Mouse (Mus musculus): Measurements from ENCODE around the gene Pcgf5. TPM values are rescaled to one million over a fixed set of nuclear protein-coding genes. Genes with fewer than 3 reads are reported as not detected.

Pcgf5 gene
- 6.4 and 7.5 TPM in 2 replicates for polyA plus RNA-seq (2012; rRNA removed)

DNA sequence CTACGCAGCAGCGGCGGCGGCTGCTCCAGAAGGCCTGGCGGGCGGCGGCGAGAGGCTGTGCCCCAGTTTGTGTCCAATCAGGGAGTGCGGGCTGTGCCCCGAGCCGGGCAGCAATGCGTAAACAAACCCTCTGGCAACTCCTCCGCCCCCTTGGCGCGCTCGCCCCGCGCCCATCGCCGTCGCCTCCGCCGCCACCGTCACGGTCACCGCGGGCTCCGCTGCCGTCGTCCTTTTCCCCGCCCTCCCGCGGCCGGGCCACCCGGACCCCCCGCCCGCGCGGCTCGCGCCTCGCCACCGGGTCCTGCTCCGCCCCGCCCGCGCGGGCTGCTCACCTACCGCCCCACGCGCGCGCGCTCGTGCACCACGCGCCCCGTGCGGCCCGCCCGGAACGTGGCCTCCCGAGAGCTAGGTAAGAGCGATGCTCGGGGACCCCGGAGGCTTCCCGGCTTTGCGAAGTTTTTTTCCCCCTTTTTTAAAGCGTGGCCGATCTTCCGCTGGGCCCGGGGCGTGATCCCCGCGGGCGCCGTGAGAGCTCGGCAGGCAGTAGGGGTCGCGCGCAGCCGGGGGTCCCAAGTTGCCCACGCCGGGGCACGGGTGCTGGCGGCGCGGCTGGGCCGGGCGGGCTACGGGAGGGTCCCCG, at the start of gene Pcgf5:
Pcgf5 (plus strand) TSS at position 149 of the 640 bp plus-strand sequence.

Other genes starting within 250 kb of the Pcgf5 start
- gene Ankrd1, start 228.2 kb upstream of the Pcgf5 start, polyA plus RNA-seq (2012; rRNA removed), result 0.48 and 0.65 TPM in 2 replicates
- gene Hectd2, start 206.3 kb downstream of the Pcgf5 start, polyA plus RNA-seq (2012; rRNA removed), result 0.82 and 0.86 TPM in 2 replicates